Mouse (Mus musculus) limb, embryonic 12.5 days (tissue): ENCODE results near the gene Odf3l2. TPM values are rescaled to one million over a fixed set of nuclear protein-coding genes. Genes with fewer than 3 reads are reported as not detected.

ENCODE experiments used
- ATAC-seq: fragments of 200-750 bp; cut with Nextera tagmentation; 2 replicates; pipeline ENCODE4 v1.8.0; 2017; ENCODE audit warnings: low read depth, moderate TSS enrichment; ENCODE audit not compliant: insufficient number of reproducible peaks, insufficient read depth, low FRiP score, low TSS enrichment
- H3K27ac ChIP-seq: fragments of 300-500 bp; sonication (generic); 2 replicates; pipeline ENCODE4 v1.5.1; 2016; ENCODE audit warnings: mild to moderate bottlenecking, moderate library complexity
- H3K27me3 ChIP-seq: fragments of 300-500 bp; sonication (generic); 2 replicates; pipeline ENCODE4 v1.6.1; 2016; ENCODE audit warnings: mild to moderate bottlenecking, moderate library complexity
- H3K36me3 ChIP-seq: fragments of 300-500 bp; sonication (generic); 2 replicates; pipeline ENCODE4 v1.6.1; 2016; ENCODE audit warnings: mild to moderate bottlenecking, moderate library complexity
- H3K4me1 ChIP-seq: fragments of 300-500 bp; sonication (generic); replicated peaks from 2 replicates; pipeline ENCODE4 v1.6.1; 2016
- H3K4me2 ChIP-seq: fragments of 300-500 bp; sonication (generic); 2 replicates; pipeline ENCODE4 v1.6.1; 2016; ENCODE audit warnings: mild to moderate bottlenecking, moderate library complexity
- H3K4me3 ChIP-seq: fragments of 300-500 bp; sonication (generic); replicated peaks from 2 replicates; pipeline ENCODE4 v1.5.1; 2016; ENCODE audit warnings: mild to moderate bottlenecking
- H3K9ac ChIP-seq: fragments of 300-500 bp; sonication (generic); replicated peaks from 2 replicates; pipeline ENCODE4 v1.6.1; 2016; ENCODE audit warnings: mild to moderate bottlenecking, moderate library complexity
- H3K9me3 ChIP-seq: fragments of 300-500 bp; sonication (generic); 2 replicates; pipeline ENCODE4 v1.6.1; 2016; ENCODE audit warnings: mild to moderate bottlenecking, moderate library complexity
- WGBS: fragments of 180-500 bp; shearing (Covaris S2); methylation state at CpG from one replicate; pipeline ENCODE4 v1.1.7; 2016; 5-methylcytosine and 5-hydroxymethylcytosine counted together
- polyA plus RNA-seq: library from polyadenylated mRNA; unstranded; fragments of >200 nt; fragmentation: Nextera tagmentation; extraction: Ambion mirVana; gene quantifications from 2 replicates; pipeline ENCODE4 v1.2.1, GENCODE M21; 2016

Odf3l2 gene
- polyA plus RNA-seq, 1 experiment from 2014 or later = not detected

GRCm38 (mm10) chr10:79683726-79684640, 38.4 kb upstream of the Odf3l2 start:
- ATAC-seq = no peak
- H3K9ac ChIP-seq = peak overlapping the region; percentile 89; the same call in 1 of the 2 replicates
- peaks cover 20% of the 10 kb centered on the region for H3K4me1 ChIP-seq
- H3K36me3 ChIP-seq = peaks cover 50% of the 10 kb centered on the region
- H3K27ac ChIP-seq = no peak overlapping the region
- H3K4me2 ChIP-seq = peak overlapping the region; percentile 95
- 89% methylated on average over 6 of the region's 6 CpGs for WGBS
- peak overlapping the region; percentile 90 for H3K4me3 ChIP-seq
- no peaks in the 10 kb centered on the region for H3K27me3 ChIP-seq
- H3K9me3 ChIP-seq = no peaks in the 10 kb centered on the region

GRCm38 (mm10) chr10:79682916-79683582, 37.5 kb upstream of the Odf3l2 start:
- Histone ChIP-seq H3K9ac (peak overlapping the region; percentile 89), H3K27me3 (no peaks in the 10 kb centered on the region), H3K4me3 (peak overlapping the region; percentile 90), H3K9me3 (no peaks in the 10 kb centered on the region), H3K4me2 (peak overlapping the region; percentile 95), H3K27ac (peak overlapping the region; percentile 62; the same call in 1 of the 2 replicates), H3K4me1 (peaks cover 20% of the 10 kb centered on the region), H3K36me3 (peaks cover 41% of the 10 kb centered on the region)
- no peak for ATAC-seq
- WGBS = 5% methylated on average over 10 of the region's 10 CpGs

- Histone ChIP-seq H3K4me1 (peaks cover 20% of the 10 kb centered on the region), H3K4me2 (peak overlapping the region; percentile 95), H3K9ac (peak overlapping the region; percentile 89), H3K4me3 (peak overlapping the region; percentile 90), H3K27ac (peak overlapping the region; percentile 62), H3K27me3 (no peaks in the 10 kb centered on the region), H3K36me3 (peaks cover 36% of the 10 kb centered on the region), H3K9me3 (no peaks in the 10 kb centered on the region)
- ATAC-seq = 0 out of 2 replicates have a peak, but pooled peaks have one; percentile 1
- WGBS = 1% methylated on average over 10 of the region's 10 CpGs
Measured at GRCm38 (mm10) chr10:79682551-79682915, 37.0 kb upstream of the Odf3l2 start.

DNA sequence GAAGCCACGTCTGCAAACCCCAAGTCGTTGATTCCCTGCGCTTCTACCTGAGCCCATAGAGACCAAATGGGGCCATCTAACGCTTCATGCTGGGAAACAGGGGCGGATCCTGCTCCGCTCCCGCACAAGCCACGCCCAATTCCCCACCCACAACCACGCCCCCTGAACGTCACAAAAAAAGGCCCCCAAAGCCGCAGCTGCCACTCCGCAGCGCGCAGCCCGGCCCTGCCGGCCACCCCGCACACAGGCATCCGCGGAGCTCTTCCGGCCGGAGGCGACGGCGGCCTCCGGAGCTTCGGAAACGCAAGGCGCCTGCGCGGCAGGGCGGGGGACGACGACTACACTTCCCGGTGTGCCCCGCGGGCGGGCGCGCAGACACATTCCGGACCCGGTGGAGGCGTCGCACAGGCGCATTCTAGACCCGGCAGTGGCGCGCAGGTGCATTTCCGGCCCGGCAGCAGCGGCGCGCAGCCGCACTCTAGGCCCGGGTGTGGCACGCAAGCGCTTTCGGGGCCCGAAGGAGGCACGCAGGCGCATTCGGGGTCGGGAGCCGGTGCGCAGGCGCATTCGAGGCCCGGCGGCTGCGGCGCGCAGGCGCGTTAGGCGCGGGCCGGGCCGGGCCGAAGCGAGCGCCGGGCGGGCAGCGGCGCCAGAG, 36.2 kb upstream of the Odf3l2 start, which contains the start of gene Cdc34:
Cdc34 (plus strand) TSS at position 605 of the 655 bp plus-strand sequence.
- peak; percentile 93 for ATAC-seq
- H3K4me1 ChIP-seq = peaks cover 20% of the 10 kb centered on the region
- under 1% methylated on average over 82 of the region's 84 CpGs for WGBS

DNA sequence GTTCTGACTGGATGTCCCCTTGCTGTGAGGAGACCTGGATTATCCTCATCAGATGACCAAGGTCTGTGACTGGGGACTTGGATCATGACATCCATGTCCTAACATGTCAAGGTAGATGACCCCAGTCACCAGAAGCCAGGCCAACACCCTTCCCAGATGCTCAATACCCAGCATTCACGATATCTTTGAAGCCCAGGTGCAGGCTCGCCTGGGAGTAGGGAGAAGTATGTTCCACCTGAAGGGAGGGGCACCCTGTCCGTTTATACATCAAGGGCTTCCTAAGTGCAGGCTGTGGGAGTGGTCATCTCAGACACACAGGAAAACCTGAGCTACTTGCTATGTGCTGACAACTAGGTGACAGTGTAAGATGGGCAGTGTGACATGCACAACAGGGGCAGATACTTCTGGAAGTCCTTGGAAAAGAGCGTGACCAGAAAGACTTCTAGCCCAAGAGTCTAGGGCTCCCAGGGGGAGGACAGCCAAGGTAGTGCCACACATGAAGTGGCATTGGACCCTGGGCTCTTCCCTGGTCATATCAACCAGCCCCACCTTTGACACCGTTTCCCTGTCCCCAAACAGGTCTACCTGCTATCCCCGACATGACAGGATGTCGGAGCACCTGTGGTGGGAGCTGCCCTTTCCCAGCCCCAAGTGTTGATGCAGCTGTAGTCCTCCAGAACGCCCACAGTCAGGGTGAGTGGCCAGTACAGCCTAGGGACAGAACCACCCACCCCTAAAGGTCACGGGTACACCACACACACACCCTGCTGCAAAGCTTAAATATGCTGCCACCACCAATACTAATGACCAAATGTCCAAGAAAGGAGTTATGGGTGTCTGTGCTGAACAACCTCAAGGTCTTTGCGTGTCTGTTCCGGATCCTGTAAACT, 35.3 kb upstream of the Odf3l2 start:
- peaks cover 20% of the 10 kb centered on the region for H3K4me1 ChIP-seq
- peak overlapping the region; percentile 83 for H3K27ac ChIP-seq
- H3K9me3 ChIP-seq = no peaks in the 10 kb centered on the region
- H3K9ac ChIP-seq = peak overlapping the region; percentile 44
- H3K4me3 ChIP-seq = peak overlapping the region; percentile 90
- 36% methylated on average over 11 of the region's 11 CpGs for WGBS
- H3K4me2 ChIP-seq = peak overlapping the region; percentile 95
- peak; percentile 21 for ATAC-seq
- H3K36me3 ChIP-seq = peaks cover 30% of the 10 kb centered on the region
- H3K27me3 ChIP-seq = no peaks in the 10 kb centered on the region

More for the DNA sequence above, 36.2 kb upstream of the Odf3l2 start, which contains the start of gene Cdc34:
- Histone ChIP-seq H3K4me3 (peak within 1 kb of the TSS; percentile 90), H3K9me3 (no peaks in the 10 kb centered on the region), H3K4me2 (peak within 1 kb of the TSS; percentile 95), H3K27me3 (no peaks in the 10 kb centered on the region), H3K27ac (peak within 1 kb of the TSS; percentile 83), H3K9ac (peak within 1 kb of the TSS; percentile 89), H3K36me3 (peaks cover 30% of the 10 kb centered on the region)

DNA sequence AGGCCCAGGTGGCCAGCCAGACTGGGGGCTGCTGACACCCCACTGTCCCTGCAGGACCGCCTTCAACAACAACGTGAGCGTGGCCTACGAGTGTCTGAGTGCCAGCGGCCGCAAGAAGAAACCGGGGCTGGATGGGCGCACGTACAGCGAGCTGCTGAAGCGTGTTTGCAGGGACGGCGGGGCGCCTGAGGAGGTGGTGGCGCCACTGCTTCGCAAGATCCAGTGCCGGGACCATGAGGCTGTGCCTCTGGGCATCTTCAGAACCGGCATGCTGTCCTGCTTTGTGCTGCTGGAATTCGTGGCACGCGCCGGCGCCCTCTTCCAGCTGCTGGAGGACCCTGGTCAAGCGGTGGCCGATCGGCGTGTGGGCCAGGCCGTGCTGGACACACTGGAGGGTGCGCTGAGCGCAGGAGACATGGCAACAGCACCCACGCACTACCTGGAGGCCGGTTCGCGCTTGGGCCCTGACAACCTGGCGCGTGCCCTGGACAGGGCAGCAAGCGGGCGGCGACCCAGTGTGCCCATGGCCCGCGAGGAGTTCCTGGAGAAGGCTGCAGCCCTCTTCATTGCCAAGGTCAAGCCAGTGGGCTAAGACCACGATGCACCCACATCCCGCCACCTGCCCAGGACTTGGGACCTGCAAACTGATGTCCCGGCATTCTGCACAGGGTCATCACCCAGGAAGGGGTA, 30.0 kb upstream of the Odf3l2 start:
- Histone ChIP-seq H3K9me3 (no peaks in the 10 kb centered on the region), H3K36me3 (peaks cover 35% of the 10 kb centered on the region), H3K4me3 (no peak overlapping the region), H3K4me1 (peaks cover 12% of the 10 kb centered on the region), H3K4me2 (no peak overlapping the region), H3K27ac (no peak overlapping the region), H3K9ac (no peak overlapping the region), H3K27me3 (no peaks in the 10 kb centered on the region)
- ATAC-seq = no peak
- 61% methylated on average over 44 of the region's 44 CpGs for WGBS

DNA sequence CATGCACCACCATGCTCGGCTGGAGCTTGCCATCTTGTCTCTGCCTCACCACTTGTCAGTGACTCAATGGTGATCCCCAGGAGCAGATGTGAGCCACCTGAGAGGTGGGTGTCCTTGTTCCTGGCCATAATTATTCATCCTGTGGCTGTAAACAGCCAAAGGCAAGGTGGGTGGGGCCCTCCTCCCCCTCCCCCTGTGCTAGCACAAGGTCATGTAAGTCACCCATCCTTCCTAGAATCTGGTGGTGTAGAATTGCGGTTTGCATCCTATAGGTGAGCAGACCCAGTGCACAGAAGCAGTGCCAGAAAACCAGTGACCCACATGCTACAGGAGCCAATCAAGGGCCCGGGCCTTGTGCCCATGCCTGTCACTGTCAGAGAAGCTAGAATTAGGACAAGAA, 27.5 kb upstream of the Odf3l2 start:
- H3K4me1 ChIP-seq = peaks cover 17% of the 10 kb centered on the region
- no peaks in the 10 kb centered on the region for H3K27me3 ChIP-seq
- H3K36me3 ChIP-seq = peaks cover 35% of the 10 kb centered on the region
- no peak overlapping the region for H3K4me2 ChIP-seq
- no peak overlapping the region for H3K4me3 ChIP-seq
- H3K9me3 ChIP-seq = no peaks in the 10 kb centered on the region
- no peak overlapping the region for H3K27ac ChIP-seq
- no peak for ATAC-seq
- WGBS = 83% methylated on average over 3 of the region's 3 CpGs
- H3K9ac ChIP-seq = no peak overlapping the region

- Histone ChIP-seq H3K4me2 (no peak overlapping the region), H3K9ac (no peak overlapping the region), H3K4me1 (peaks cover 17% of the 10 kb centered on the region), H3K27me3 (no peaks in the 10 kb centered on the region), H3K4me3 (no peak overlapping the region), H3K36me3 (peaks cover 35% of the 10 kb centered on the region), H3K9me3 (no peaks in the 10 kb centered on the region), H3K27ac (no peak overlapping the region)
- 69% methylated on average over 3 of the region's 3 CpGs for WGBS
- no peak for ATAC-seq
Measured at GRCm38 (mm10) chr10:79672088-79672455, 26.5 kb upstream of the Odf3l2 start.

DNA sequence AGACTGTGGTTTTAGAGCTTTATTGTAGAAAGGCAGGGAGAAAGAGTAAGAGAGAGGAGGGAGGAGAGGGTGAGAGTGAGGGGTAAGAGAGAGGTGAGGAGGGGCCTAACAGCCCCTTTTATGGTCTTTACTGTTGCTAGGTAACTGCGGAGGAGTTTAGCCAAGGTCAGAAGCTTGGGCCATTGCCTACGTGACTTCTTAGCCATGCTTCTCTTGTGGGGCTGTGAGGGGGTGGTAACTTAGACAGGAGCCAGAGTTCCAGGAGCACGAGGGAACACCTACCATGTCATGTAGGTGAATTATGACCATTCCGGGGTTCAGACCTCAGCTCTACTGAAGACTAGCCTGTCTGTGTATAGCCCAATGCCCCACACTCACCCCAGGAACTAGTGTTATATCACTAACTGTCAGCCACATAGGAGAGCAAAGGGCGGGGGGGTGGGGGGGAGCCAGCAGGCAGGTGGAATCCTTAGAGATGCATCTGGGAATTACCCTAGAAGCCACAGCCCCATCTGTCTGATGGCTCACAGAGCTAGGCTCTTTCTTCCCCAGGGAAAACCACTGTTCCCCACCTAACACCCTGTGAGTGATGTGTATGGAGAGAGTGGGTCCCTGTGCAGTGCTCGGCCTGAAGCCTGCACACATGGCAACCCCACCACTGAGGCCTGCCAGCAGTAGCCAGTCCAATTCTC, 26.0 kb upstream of the Odf3l2 start:
- Histone ChIP-seq H3K27me3 (no peaks in the 10 kb centered on the region), H3K9ac (no peak overlapping the region), H3K4me1 (peaks cover 17% of the 10 kb centered on the region), H3K36me3 (peaks cover 30% of the 10 kb centered on the region), H3K9me3 (no peaks in the 10 kb centered on the region), H3K4me2 (peak overlapping the region; percentile 82), H3K27ac (no peak overlapping the region), H3K4me3 (0 out of 2 replicates have a peak overlapping the region, but pooled peaks have one; percentile 88)
- WGBS = 38% methylated on average over 6 of the region's 6 CpGs
- no peak for ATAC-seq
